Mouse (Mus musculus) midbrain, embryonic 16.5 days (tissue): ENCODE results near the gene Ptges2. TPM values are rescaled to one million over a fixed set of nuclear protein-coding genes. Genes with fewer than 3 reads are reported as not detected.

Experiments used
- ATAC-seq: fragments of 200-750 bp; cut with Nextera tagmentation; 2 replicates; pipeline ENCODE4 v1.8.0; 2017; ENCODE audit warnings: moderate TSS enrichment
- H3K27ac ChIP-seq: fragments of 300-500 bp; sonication (generic); 2 replicates; pipeline ENCODE4 v1.5.1; 2014; ENCODE audit warnings: mild to moderate bottlenecking, low read length, mixed read lengths
- H3K27me3 ChIP-seq: fragments of 300-500 bp; sonication (generic); 2 replicates; pipeline ENCODE4 v1.6.1; 2014; ENCODE audit warnings: low read depth, low read length, mixed read lengths; ENCODE audit not compliant: control insufficient read depth, insufficient read depth
- H3K36me3 ChIP-seq: fragments of 300-500 bp; sonication (generic); 2 replicates; pipeline ENCODE4 v1.6.1; 2014; ENCODE audit warnings: mild to moderate bottlenecking, low read length, moderate library complexity, mixed read lengths; ENCODE audit not compliant: control insufficient read depth, insufficient read depth
- H3K4me1 ChIP-seq: fragments of 300-500 bp; sonication (generic); 2 replicates; pipeline ENCODE4 v1.6.1; 2014; ENCODE audit warnings: mild to moderate bottlenecking, low read length, mixed read lengths; ENCODE audit not compliant: control insufficient read depth, insufficient read depth
- H3K4me2 ChIP-seq: fragments of 300-500 bp; sonication (generic); 2 replicates; pipeline ENCODE4 v1.6.1; 2014; ENCODE audit warnings: mild to moderate bottlenecking, low read length, mixed read lengths
- H3K4me3 ChIP-seq: fragments of 300-500 bp; sonication (generic); 2 replicates; pipeline ENCODE4 v1.5.1; 2014; ENCODE audit warnings: low read depth, mild to moderate bottlenecking, low read length, moderate library complexity, mixed read lengths
- H3K9ac ChIP-seq: fragments of 300-500 bp; sonication (generic); 2 replicates; pipeline ENCODE4 v1.6.1; 2014; ENCODE audit warnings: low read depth, low read length, mixed read lengths
- H3K9me3 ChIP-seq: fragments of 300-500 bp; sonication (generic); replicated peaks from 2 replicates; pipeline ENCODE4 v1.6.1; 2014; ENCODE audit warnings: mild to moderate bottlenecking, low read length, mixed read lengths; ENCODE audit not compliant: control insufficient read depth, poor library complexity, severe bottlenecking
- WGBS: fragments of 180-500 bp; shearing (Covaris S2); extraction: QIAGEN DNeasy Blood & Tissue Kit; methylation state at CpG from one replicate; pipeline ENCODE4 v1.1.7; 2014; 5-methylcytosine and 5-hydroxymethylcytosine counted together
- polyA plus RNA-seq: library from polyadenylated mRNA; unstranded; fragments of >200 nt; fragmentation: Nextera tagmentation; extraction: Ambion mirVana; gene quantifications from 2 replicates; pipeline ENCODE4 v1.2.1, GENCODE M21; 2015

The Ptges2 gene
- 50.7 and 51.4 TPM in 2 replicates for polyA plus RNA-seq

DNA sequence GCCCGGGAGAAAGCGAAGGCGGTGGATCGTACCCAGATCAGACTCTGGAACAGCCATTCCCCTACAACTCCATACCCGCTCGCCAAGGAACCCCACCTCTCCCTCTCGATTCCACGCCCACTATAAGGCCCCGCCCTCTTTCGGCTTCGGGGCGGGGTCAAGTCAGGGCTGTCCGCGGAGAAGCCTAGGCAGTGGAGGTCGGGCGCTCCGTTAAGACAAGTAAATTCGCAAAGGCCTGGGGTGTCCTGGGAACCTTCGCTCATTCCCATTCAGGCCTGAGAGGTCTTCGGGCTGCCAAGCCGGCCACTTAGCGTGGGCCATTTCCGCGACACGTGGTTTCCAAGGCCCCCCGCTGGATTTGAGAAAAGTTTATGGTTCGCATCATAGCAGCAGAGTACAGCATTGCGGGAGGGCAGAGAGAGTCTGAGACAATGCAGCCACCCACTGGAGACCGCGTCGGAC, at the start of gene Ptges2:
Ptges2 (plus strand) TSS at position 413 of the 462 bp plus-strand sequence.
- peak within 1 kb of the TSS; percentile 91 for H3K4me2 ChIP-seq
- H3K27me3 ChIP-seq, result no peaks in the 10 kb centered on the region
- ATAC-seq, result peak; percentile 92
- peak within 1 kb of the TSS; percentile 94 for H3K9ac ChIP-seq
- H3K4me1 ChIP-seq, result peaks cover 15% of the 10 kb centered on the region
- WGBS, result 1% methylated on average over 31 of the region's 31 CpGs
- peak within 1 kb of the TSS; percentile 96 for H3K27ac ChIP-seq
- no peaks in the 10 kb centered on the region for H3K36me3 ChIP-seq
- H3K4me3 ChIP-seq, result peak within 1 kb of the TSS; percentile 95
- H3K9me3 ChIP-seq, result no peaks in the 10 kb centered on the region

DNA sequence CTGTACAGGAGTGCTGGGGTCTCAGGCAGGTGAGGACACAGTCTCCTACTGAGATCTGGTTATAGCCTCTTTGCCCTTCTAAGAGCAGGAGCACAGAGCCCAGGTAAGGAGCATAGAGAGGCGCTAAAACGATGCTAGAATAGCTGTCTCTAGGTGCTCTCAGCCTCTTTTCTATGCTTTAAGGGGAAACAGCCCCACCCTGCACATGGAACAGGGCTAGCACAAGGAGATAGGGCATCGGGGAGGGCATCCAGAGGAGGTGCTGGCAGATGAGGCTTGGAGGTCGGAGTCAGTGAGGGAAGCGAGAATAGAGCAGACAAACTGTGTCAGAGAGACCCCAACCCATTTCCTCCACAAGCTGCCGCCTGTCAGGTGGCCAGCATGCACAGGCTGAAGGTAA, 48.7 kb upstream of the Ptges2 start:
- ATAC-seq, result no peak
- Histone ChIP-seq H3K36me3 (no peaks in the 10 kb centered on the region), H3K4me3 (no peak overlapping the region), H3K9me3 (no peaks in the 10 kb centered on the region), H3K27ac (no peak overlapping the region), H3K4me2 (no peak overlapping the region), H3K4me1 (peaks cover 28% of the 10 kb centered on the region), H3K9ac (no peak overlapping the region), H3K27me3 (no peaks in the 10 kb centered on the region)
- WGBS, result 83% methylated on average over 6 of the region's 6 CpGs

DNA sequence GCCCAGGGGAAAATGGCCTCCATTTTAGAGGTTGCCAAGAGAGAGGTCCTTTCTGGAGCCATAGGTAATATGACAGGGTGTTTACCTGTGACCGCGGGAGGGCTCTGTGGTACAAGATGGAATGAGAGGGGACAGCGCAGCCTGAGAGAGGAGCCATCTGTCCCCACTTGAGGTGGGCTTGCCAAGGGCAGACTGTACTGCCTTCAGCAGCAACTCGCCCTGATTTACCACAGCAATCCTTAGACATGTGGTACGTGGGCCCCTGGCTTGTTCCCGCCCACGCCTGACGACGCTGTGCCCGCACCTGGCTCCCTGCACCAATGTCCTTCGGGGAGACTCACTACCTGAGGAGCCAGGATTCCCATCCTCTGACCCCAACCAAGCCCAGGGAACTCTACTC, 47.4 kb upstream of the Ptges2 start:
- H3K36me3 ChIP-seq, result no peaks in the 10 kb centered on the region
- no peak overlapping the region for H3K9ac ChIP-seq
- no peak overlapping the region for H3K27ac ChIP-seq
- WGBS, result 87% methylated on average over 11 of the region's 11 CpGs
- H3K27me3 ChIP-seq, result no peaks in the 10 kb centered on the region
- H3K9me3 ChIP-seq, result no peaks in the 10 kb centered on the region
- no peak overlapping the region for H3K4me3 ChIP-seq
- H3K4me1 ChIP-seq, result peaks cover 20% of the 10 kb centered on the region
- ATAC-seq, result no peak
- H3K4me2 ChIP-seq, result no peak overlapping the region

DNA sequence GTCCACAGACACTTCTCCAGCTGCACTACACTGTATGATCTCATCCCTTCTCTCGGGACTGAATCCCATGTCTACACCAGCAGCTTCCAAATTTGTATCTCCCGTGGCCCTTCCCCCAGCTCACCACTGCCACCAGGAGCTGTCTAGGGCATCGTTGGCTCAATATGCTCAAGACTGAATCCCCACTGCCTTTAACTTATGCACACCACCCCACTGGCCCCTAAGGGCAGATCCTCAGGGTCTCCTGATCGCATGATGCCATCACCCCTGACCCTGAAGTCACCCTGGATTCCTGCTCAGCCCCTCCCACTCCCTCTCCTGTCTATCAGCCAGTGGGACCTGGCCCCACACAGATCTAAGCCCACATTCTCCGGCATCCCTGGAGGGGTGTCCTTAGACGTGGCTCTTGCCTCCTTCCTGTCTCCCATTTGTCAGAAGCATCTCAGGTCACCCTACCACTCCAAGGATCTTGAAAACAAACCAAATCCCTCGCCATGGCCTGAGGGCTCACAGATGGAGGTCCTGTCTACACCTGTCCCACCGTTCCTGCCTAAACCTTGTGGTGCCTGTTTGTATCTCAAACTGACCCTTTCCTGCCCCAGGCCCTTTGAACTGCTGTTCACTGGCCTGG, 46.0 kb upstream of the Ptges2 start:
- no peaks in the 10 kb centered on the region for H3K36me3 ChIP-seq

DNA sequence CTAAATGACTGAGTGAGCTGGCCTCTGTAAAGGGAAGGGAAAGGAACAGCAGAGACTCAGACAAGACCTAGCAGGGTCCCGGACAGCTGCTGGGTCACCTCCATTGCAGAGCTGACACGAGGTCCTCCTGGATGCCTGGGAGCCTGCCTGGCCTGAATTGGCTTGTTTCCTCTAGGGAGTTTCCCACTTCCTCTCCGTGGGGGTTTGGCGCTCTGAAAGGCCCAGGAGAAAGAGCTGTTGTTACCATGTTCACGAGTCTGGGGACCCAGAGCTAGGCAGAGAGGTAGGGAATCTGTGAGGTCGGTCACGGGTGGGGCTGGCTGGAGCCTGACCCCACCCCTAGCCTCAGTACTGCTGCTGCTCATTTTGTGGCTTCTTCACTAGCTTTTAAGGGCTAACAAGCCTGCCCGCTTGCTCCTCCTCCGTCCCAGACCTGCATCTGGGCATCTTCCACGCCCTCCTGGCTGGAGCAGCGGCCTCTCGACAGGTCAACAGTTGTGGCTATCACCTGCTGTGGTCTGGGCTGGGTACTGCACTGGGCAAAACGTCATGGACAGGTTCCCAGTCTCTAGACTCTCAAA, 45.1 kb upstream of the Ptges2 start:
- Histone ChIP-seq H3K9ac (peak overlapping the region; percentile 92; the same call in 1 of the 2 replicates), H3K4me3 (peak overlapping the region; percentile 78; the same call in 1 of the 2 replicates)

More for the DNA sequence above, 46.0 kb upstream of the Ptges2 start:
- Histone ChIP-seq H3K9me3 (no peaks in the 10 kb centered on the region), H3K4me1 (peaks cover 24% of the 10 kb centered on the region), H3K4me2 (no peak overlapping the region), H3K27ac (no peak overlapping the region), H3K27me3 (no peaks in the 10 kb centered on the region), H3K9ac (no peak overlapping the region), H3K4me3 (no peak overlapping the region)
- 74% methylated on average over 8 of the region's 8 CpGs for WGBS
- no peak for ATAC-seq

DNA sequence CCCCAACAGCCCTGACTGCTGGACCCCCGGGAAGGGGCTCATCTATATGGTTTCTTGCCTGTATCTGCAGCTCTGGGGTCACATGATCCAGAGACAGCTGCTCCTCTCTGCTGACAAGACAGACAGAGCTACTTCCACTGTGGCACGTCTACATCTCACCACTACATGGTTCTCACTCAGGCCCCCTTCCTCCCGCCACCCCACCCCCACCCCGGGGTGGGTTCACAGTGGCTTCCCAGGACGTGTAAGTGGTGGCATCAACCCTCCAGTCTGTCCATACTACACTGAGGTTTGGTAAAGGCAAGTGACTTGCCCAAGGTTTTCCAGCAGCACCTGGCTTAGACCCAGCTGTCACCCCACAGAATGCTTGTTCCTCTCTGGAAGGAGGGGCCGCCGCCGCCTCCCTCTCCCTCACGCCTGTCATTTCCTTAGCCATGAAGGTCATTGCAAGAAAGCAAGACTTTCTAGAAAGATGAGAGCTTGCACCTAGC, 44.2 kb upstream of the Ptges2 start:
- 44% methylated on average over 9 of the region's 9 CpGs for WGBS
- Histone ChIP-seq H3K4me1 (peaks cover 24% of the 10 kb centered on the region), H3K9ac (peak overlapping the region; percentile 92), H3K27ac (peak overlapping the region; percentile 98), H3K4me2 (peak overlapping the region; percentile 69), H3K4me3 (peak overlapping the region; percentile 78), H3K27me3 (no peaks in the 10 kb centered on the region), H3K9me3 (no peaks in the 10 kb centered on the region), H3K36me3 (no peaks in the 10 kb centered on the region)
- ATAC-seq, result no peak; the same call in 1 of the 2 replicates

More for the DNA sequence above, 45.1 kb upstream of the Ptges2 start:
- WGBS, result 58% methylated on average over 13 of the region's 13 CpGs
- Histone ChIP-seq H3K36me3 (no peaks in the 10 kb centered on the region), H3K27ac (no peak overlapping the region), H3K4me1 (peaks cover 24% of the 10 kb centered on the region), H3K9me3 (no peaks in the 10 kb centered on the region), H3K27me3 (no peaks in the 10 kb centered on the region), H3K4me2 (peak overlapping the region; percentile 69)
- ATAC-seq, result no peak

DNA sequence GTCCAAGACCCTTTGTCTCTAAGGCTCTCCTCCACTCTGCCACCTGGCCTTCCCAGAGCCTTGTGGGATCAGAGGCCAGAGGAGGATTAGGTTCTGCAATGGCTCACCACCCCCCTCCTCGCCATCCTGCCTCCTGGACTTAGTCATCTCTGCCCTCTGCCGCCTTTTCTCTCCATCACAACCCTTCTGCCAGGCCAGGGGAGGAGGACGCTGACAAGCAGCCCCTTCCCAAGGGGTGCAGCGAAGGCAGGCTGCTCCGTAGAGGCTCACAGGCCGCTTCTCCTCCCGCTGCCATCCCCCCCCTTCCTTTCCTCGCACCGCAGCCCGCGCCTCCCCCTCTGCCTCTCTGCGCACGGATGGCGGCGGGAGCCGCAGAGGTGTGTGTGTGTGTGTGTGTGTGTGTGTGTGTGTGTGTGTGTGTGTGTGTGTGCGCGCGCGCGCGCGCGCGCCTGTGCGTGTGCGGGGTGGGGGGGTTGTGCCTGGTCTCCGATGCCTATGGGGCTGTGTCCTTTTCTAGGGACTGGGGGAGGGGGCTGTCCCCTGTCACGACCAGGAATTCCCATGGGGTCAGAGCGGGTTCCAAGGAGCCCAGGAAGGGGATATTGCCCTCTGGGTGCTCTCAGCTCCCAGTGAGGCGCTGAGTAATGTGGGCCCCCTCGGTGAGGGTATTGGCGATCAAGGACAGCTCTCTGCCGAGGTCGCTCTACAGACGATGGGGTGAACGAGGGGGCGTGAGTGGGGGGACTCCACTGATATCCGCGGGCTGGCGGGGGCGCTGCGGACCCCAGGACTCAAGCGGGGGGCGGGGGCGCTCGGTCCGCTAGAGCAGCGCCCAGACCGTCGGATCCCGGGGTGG, 43.3 kb upstream of the Ptges2 start, which contains the start of gene Ciz1:
Ciz1 (plus strand) TSS at position 177 of the 856 bp plus-strand sequence.
- whole genome bisulfite sequencing, result under 1% methylated on average over 42 of the region's 52 CpGs
- Histone ChIP-seq H3K27ac (peak within 1 kb of the TSS; percentile 98), H3K27me3 (no peaks in the 10 kb centered on the region)

DNA sequence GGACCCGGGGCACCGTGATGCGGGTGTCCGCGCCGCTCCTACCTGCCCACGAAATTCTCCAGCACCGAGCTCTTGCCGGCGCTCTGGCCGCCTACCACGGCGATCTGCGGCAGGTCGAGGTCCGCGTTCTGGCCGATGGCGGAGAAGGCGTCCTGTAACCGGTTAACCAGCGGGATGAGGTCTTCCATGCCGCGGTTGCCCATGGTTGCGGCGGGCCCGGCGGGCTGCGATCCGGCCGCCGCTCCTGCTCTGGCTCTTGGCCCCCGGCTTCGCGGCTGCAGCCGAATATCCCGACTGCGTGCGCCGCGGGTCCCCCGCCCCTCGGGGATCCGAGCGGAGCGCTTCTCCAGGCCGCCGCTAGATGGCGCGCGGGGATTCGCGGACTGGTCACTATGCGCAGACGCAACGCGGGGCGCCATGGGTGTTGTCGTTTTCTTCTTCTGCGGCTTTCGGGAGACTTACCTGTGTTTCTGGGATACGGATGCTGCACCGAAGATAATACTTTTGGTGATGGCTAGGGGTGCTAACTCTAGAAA, 42.6 kb upstream of the Ptges2 start, which contains the start of gene Dnm1:
Dnm1 (minus strand) TSS at position 332 of the 536 bp plus-strand sequence.
- Histone ChIP-seq H3K4me3 (peak within 1 kb of the TSS; percentile 78), H3K27ac (peak within 1 kb of the TSS; percentile 98), H3K27me3 (no peaks in the 10 kb centered on the region), H3K9me3 (no peaks in the 10 kb centered on the region), H3K36me3 (no peaks in the 10 kb centered on the region), H3K4me2 (peak within 1 kb of the TSS; percentile 69), H3K9ac (peak within 1 kb of the TSS; percentile 92), H3K4me1 (peaks cover 24% of the 10 kb centered on the region)
- ATAC-seq, result peak; percentile 70
- WGBS, result under 1% methylated on average over 57 of the region's 63 CpGs

More for the DNA sequence above, 43.3 kb upstream of the Ptges2 start, which contains the start of gene Ciz1:
- H3K9ac ChIP-seq, result peak within 1 kb of the TSS; percentile 92
- ATAC-seq, result peak; percentile 73
- H3K9me3 ChIP-seq, result no peaks in the 10 kb centered on the region
- H3K4me1 ChIP-seq, result peaks cover 24% of the 10 kb centered on the region
- no peaks in the 10 kb centered on the region for H3K36me3 ChIP-seq
- H3K4me2 ChIP-seq, result peak within 1 kb of the TSS; percentile 69
- peak within 1 kb of the TSS; percentile 78 for H3K4me3 ChIP-seq
